Mouse (Mus musculus) cerebellum, adult 2 months (tissue): ENCODE data around the gene Lzts2.

Source experiments
- CTCF ChIP-seq: fragments of 200-500 bp; IDR thresholded peaks from 2 replicates; pipeline ENCODE4 v1.5.1; 2011; ENCODE audit warnings: low read depth, mild to moderate bottlenecking, control low read depth, low read length, moderate library complexity, borderline replicate concordance; ENCODE audit not compliant: insufficient read depth
- POLR2A ChIP-seq: fragments of 200-500 bp; IDR thresholded peaks from 2 replicates; pipeline ENCODE4 v1.6.1; 2011; ENCODE audit warnings: low read length, control low read depth, borderline replicate concordance; ENCODE audit not compliant: insufficient read depth

DNA sequence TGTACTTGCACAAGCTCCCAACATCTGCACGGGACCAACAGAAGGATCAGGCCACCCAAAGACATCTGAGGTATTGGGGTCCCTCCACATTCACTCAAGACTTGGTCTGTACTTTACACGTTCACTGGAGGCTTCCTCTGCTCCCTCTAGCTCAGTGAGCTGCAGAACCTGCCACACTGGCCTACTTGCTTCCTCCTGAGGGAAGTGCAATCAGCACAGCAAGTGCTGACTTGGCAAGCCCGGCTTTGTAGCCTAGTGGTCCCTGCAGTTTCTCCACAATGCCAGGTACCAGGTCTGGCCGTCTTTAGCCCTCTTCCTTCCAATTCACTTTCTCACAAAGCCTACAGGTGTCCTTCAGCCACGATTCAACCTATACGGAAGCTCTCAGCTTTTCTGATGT lies 27.2 kb upstream of the Lzts2 start:
- TF ChIP-seq POLR2A (no peak), CTCF (no peak)
